Mouse (Mus musculus) c-Kit-negative CD71-positive TER-119-positive erythroid progenitor cells, embryonic 14.5 days (primary cell): ENCODE data around the gene Pou2f2.
"Not testable (repeated sequence)": the region's sequence is repeated elsewhere in the genome, so short reads cannot be mapped to it uniquely, and the experiment has no call there.

Experiments used
- DNase-seq: peaks from one replicate; pipeline ENCODE4 v3.0.0-alpha.2; 2013; ENCODE audit warnings: low read depth, low spot score

Pou2f2 gene

DNA sequence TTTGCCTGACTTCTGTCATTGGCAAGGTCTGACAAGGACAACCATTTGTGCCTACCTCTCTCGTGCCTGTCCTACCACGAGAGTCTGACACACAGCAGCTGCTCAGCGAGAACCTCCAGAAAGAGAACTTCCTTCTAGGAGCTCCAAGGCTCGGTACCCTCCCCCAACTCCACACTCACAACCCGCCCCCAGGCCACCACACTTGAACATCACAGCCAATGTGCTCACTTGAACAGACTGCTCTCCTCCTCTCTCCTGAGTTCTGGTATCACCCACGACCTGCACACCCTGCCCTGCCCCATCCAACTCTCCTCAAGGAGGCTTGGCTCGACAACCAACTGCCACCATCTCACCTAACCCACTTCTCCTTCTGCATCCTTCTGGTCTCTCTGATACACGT is 115.6 kb downstream of the Pou2f2 start:
- DNase-seq: no peak

- DNase-seq: no peak
These were observed 116.2 kb downstream of the Pou2f2 start for GRCm38 (mm10) chr7:25063346-25063745.

GRCm38 (mm10) chr7:25058836-25059235 is 120.7 kb downstream of the Pou2f2 start:
- DNase-seq: no peak

DNA sequence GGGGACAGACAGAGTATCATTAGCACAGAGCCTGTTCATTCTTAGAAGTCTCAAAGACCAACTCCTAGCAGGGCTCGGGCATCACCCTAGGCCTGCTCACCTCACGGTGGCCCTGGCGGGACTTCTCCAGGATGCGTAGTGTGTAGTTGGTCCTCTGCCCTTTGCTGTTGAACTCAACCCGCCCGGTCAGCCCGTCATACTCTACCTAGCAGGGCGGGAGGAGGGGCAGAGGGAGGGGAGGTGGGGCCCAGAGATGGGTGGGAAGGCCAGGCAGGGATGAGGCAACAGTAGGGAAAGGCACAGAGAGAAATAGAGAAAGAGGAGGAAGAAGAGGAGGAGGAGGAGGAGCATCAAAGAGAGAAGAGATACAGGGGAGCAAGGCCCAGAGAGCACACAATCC is 121.1 kb downstream of the Pou2f2 start:
- no peak for DNase-seq

DNA sequence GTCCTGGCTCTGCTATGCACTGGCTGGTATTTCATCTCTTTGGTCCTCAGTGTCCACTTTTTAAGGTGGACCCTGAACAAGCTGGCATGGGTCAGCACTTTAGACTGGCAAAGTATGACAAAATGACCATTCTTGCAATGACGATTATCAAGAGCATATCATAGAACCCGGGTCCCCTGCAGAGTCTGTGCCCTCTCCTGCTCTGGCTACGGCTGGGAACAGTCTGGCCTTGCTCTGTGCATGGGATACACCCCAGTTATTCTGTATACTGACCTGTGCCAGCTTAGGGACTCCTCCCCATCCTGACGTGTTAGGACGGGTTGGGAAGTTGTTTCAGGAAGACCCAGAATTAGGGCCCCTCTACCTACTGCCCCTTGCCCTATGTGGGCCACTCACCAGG is 121.6 kb downstream of the Pou2f2 start:
- DNase-seq: no peak

- no peak for DNase-seq
These were observed 122.6 kb downstream of the Pou2f2 start for GRCm38 (mm10) chr7:25056951-25057350.

GRCm38 (mm10) chr7:25052587-25052986 is 126.9 kb downstream of the Pou2f2 start:
- DNase-seq: no peak

- DNase-seq: no peak
These were observed 130.1 kb downstream of the Pou2f2 start for GRCm38 (mm10) chr7:25049295-25049930.

DNA sequence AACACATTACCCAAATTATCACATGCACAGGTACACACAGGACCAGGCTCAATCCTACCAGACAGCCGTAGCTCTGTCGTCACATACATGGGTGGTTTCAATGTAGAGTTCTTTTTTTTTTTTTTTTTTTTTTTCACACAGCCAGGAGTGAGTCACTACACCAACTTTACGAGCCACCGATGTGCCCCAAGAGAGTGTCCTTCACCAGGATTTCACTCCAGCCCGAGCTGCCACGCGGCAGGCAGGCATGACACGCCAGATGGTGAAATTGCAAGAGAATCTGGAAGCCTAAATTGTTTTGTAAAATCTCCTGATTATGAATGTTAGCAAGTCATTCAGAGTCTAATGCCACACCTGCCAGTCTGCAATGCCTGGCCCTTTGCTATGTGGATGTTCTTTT is 132.2 kb downstream of the Pou2f2 start:
- DNase-seq: no peak

GRCm38 (mm10) chr7:25044599-25044998 is 134.9 kb downstream of the Pou2f2 start:
- DNase-seq: not testable (repeated sequence)

GRCm38 (mm10) chr7:25041921-25042320 is 137.6 kb downstream of the Pou2f2 start:
- DNase-seq: no peak
